12 mouse cellular contexts compared by ENCODE assay signal in genomic region chr1:135204196-135205126, GRCm38 (mm10). TPM values are rescaled to one million over a fixed set of nuclear protein-coding genes. Genes with fewer than 3 reads are reported as not detected.
A peak's percentile ranks its signal among the peaks of the same experiment; 100 is the strongest.
DNase-seq lines count a peak whose midpoint lies in the region; ATAC-seq lines count a peak whose summit lies in the region.
"Had no signal": no experiment of that assay in that cellular context is flagged by ENCODE, and none has a peak within 500 bp of the region (broad histone marks: within the 10 kb centered on the region; RNA-seq: fewer than 3 reads in every experiment).

No protein-coding gene starts in this region.

- ATAC-seq in heart, embryonic 15.5 days (replicated peaks; ENCODE audit: insufficient number of reproducible peaks, insufficient read depth, low FRiP score, low read depth), result 0 out of 2 replicates have a peak, but pooled peaks have one; percentile 27
- no peak for ATAC-seq in inflammation-experienced regulatory T-cells, adult 6 months

- 28% methylated on average over 12 of the region's 12 CpGs for WGBS in heart, embryonic 15.5 days

- H3K4me2 ChIP-seq in heart, embryonic 15.5 days, result no peak overlapping the region
- H3K4me2 ChIP-seq: neural tube, embryonic 12.5 days had no signal

- no peak overlapping the region for H3K27ac ChIP-seq in heart, embryonic 15.5 days
- H3K27ac ChIP-seq: neural tube, embryonic 12.5 days had no signal

- H3K9ac ChIP-seq in heart, embryonic 15.5 days, result no peak overlapping the region
- H3K9ac ChIP-seq: neural tube, embryonic 12.5 days had no signal

- no peaks in the 10 kb centered on the region for H3K36me3 ChIP-seq in heart, embryonic 15.5 days
- H3K36me3 ChIP-seq: neural tube, embryonic 12.5 days had no signal

- peak; percentile 59 for DNase-seq in kidney, postnatal 10 days
- DNase-seq in kidney, adult 18-20 months, result no peak
- DNase-seq in c-Kit-negative CD71-positive TER-119-positive erythroid progenitor cells, embryonic 14.5 days (ENCODE audit: low read depth, low spot score), result peak; percentile 43
- DNase-seq in spleen, postnatal 10 days (ENCODE audit: low spot score in 2 of 2), result peak; percentile 36 to 63
- DNase-seq in T-cell, adult 2 months (ENCODE audit: low spot score), result no peak
- DNase-seq: cerebellum, adult 2 months; gastrocnemius, postnatal 25 days; lung, postnatal 14 days had no signal

- no peak overlapping the region for H3K4me3 ChIP-seq in heart, embryonic 15.5 days
- H3K4me3 ChIP-seq: neural tube, embryonic 12.5 days had no signal

- H3K27me3 ChIP-seq in heart, embryonic 15.5 days, result peaks cover 14% of the 10 kb centered on the region
- H3K27me3 ChIP-seq: neural tube, embryonic 12.5 days had no signal

- peaks cover 14% of the 10 kb centered on the region for H3K4me1 ChIP-seq in heart, embryonic 15.5 days (replicated peaks)

- no peaks in the 10 kb centered on the region for H3K9me3 ChIP-seq in heart, embryonic 15.5 days (replicated peaks)
- H3K9me3 ChIP-seq: neural tube, embryonic 12.5 days had no signal

RNA-seq across cellular contexts. Expression of gene Gpr37l1, which starts 37.0 kb away (rescaled TPM):
- polyA plus RNA-seq in heart, embryonic 15.5 days (2015; fragmentation: Nextera tagmentation; extraction: Ambion mirVana), result 0.06 TPM in 1 of 2 replicates, not detected in the other
- not detected for polyA plus RNA-seq in inflammation-experienced regulatory T-cells, adult 6 months (2017; shearing (Covaris generic))
- polyA plus RNA-seq: testis, adult 2 months had no signal

RNA-seq across cellular contexts. Expression of gene Elf3, which starts 53.9 kb away (rescaled TPM):
- polyA plus RNA-seq in heart, embryonic 15.5 days (2015; fragmentation: Nextera tagmentation; extraction: Ambion mirVana), result 1.4 and 2.6 TPM in 2 replicates
- not detected for polyA plus RNA-seq in inflammation-experienced regulatory T-cells, adult 6 months (2017; shearing (Covaris generic))
- polyA plus RNA-seq: testis, adult 2 months had no signal

RNA-seq across cellular contexts. Expression of gene Arl8a, which starts 57.8 kb away (rescaled TPM):
- 34.0 and 45.6 TPM in 2 replicates for polyA plus RNA-seq in heart, embryonic 15.5 days (2015; fragmentation: Nextera tagmentation; extraction: Ambion mirVana)
- polyA plus RNA-seq in inflammation-experienced regulatory T-cells, adult 6 months (2017; shearing (Covaris generic)), result 10 to 100 TPM; 10.6 to 19.4 (median 14.2) TPM

Comparison
In these comparisons a context has a peak if more than half of its experiments do, and no peak if none do; other contexts are left out.
1. DNase-seq: peak in kidney, postnatal 10 days (single experiment), c-Kit-negative CD71-positive TER-119-positive erythroid progenitor cells, embryonic 14.5 days (single experiment) and spleen, postnatal 10 days (2 of 2); none in kidney, adult 18-20 months (single experiment) and T-cell, adult 2 months (single experiment).